Mouse (Mus musculus): Measurements from ENCODE around the gene Lbhd1.

Gene Lbhd1

DNA sequence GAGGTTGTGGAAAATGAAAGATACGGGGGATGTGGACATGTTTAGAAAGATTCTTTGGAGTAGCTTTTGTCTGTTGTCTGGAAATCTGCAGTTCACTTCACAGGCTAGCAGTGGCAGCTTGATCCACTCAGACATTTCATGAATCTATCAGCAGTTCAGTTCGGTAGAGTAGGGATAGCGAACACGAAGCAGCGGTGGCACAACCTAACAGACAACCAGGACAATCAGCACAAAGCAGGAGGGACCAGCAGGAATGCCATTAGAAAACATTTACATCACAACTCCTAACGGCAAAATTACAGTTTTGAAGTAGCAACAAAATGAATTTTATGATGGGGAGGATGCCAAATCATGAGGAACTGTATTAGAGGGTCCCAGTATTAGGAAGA is 36.1 kb downstream of the Lbhd1 start:
- DNase-seq, result no peak

DNA sequence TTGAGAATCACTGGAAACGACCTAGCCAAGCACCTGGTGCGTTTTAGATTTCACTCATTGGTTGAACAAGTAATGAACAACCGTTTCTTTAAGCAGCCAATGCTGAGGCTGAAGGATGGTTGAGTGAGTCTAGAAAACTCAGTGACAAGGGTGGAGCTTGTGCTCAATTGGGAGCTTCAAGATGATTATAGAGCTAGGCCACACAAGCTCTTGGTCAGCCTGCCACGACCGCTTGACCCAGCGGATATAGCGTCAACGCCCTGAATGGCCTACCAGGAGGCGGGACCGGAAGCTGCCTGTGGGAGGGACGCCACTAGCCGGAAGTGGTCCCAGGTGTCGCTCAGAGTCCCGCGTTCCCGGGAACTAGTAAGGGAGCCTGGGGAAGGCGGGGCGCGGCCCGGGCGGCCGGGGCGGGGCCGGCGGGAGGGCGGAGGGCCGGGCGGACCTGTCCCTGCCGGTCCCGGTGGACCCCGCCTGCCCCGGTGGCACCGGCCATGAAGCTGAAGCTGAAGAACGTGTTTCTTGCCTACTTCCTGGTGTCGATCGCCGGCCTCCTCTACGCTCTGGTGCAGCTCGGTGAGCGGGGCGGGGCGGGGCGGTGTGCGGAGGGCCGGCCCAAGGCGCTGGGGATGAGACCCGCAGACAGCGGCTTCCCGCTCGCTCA is 36.7 kb downstream of the Lbhd1 start, which contains the start of gene B3gat3:
Gene B3gat3, plus strand, starts transcription at position 302 of the 664 bp plus-strand sequence.
- peak; percentile 98 for DNase-seq

DNA sequence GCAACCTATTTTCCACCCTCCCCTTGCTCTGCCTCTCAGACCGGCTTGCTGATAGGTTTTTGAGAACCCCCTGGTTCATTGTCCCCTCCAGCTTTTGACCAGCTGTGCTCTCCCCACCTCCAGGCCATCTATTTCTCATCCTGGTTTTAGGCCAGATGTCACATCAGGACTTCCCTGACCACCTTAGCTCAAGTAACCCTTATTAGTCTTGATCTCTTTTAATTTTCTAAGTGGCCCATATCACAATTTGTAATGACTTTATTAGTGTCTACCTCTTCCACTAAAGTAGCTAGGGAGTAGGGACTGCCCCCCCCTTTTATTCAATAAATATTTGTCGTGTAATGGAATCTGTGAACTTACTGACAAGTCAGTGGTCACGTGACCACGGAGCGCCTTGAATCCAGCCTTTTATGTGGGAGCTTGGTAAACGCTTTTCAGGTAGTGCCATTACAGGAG is 37.3 kb downstream of the Lbhd1 start:
- DNase-seq, result peak; percentile 53

DNA sequence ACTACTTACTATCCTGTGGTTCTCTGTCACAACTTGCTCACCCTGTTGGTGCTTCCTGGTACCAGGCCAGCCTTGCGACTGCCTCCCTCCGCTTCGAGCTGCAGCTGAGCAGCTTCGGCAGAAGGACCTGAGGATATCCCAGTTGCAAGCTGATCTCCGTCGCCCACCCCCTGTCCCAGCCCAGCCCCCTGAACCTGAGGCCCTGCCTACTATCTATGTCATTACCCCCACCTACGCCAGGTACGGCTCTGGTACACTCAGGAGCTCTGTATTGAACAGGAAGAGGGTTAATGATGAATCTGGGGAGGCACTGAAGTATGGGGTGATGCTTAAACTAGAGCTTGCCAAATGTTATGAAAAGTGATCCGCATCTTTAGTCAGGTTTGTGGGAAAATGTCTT is 38.2 kb downstream of the Lbhd1 start:
- no peak for DNase-seq

DNA sequence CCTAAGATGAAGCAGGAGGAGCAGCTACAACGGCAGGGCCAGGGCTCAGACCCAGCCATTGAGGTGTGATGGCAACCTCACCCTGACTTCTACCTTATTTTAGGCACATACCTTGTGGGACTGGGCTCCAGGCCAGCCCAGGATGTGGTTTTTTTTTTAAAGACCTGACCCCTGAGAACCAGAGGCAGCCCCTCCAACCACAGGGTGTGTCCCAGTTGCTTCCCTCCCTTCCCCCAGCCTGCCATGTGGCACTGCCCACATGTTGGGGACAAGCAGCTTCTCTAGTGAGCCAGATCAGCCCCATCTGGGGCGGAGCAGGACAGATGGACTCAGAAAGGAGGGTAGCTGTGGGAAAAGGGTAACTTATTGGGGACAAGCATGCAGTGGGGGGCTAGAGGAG is 43.2 kb downstream of the Lbhd1 start:
- no peak for DNase-seq

DNA sequence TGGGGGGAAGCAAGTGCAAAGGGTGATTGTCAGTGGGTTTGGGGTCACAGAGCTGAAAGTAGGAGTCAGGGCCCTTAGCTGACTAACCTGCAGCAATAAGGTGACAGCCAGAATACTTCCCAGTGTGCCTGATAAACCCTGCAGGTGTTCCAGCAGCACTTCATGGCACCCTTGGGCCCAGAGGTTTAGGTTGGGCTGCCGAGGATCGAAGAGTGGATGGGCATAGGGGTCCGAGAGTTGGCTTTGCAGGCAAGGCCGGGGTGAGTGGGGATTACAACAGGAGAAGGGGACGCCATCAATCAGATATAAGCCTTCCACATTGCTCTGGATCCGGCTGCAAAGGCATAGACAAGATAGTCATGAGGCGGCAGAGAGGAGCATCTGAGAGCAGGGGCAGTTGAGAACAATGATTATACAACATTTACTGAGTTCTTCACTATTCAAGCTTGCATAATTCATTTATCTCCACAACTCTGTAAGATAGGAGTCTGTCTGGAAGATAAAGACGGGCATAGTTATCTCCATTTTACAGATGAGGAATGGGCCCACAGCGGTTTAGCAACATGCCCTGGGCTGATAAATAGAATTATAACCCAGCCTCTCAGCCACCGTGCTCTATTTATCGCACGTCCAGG is 44.5 kb downstream of the Lbhd1 start:
- no peak for DNase-seq

DNA sequence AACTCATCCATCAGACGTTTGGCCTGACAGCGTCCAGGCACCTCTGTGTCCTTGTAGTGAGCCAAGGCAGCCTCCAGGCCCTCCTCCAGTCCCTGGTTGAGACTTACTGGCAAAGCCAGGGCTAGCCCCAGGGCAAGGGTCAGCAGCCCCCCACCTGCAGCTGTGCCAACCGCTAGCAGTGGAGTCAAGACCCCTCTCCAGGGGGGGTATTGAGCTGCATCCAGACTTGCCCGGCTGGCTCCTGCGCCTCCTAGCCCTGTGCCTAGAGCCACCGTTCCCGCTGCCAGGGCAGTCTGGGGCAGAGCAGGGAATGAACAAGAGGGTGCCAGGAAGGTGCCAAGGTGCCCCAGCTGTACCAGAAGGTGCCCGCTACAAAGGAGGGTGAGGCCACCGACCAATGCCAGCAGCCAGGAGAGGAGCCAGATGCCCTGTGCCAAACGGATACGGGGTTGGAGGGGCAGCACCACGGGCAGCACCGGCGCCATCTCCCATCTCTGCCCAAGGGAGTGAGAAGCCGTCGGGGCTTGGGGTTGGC is 45.2 kb downstream of the Lbhd1 start:
- DNase-seq, result no peak

DNA sequence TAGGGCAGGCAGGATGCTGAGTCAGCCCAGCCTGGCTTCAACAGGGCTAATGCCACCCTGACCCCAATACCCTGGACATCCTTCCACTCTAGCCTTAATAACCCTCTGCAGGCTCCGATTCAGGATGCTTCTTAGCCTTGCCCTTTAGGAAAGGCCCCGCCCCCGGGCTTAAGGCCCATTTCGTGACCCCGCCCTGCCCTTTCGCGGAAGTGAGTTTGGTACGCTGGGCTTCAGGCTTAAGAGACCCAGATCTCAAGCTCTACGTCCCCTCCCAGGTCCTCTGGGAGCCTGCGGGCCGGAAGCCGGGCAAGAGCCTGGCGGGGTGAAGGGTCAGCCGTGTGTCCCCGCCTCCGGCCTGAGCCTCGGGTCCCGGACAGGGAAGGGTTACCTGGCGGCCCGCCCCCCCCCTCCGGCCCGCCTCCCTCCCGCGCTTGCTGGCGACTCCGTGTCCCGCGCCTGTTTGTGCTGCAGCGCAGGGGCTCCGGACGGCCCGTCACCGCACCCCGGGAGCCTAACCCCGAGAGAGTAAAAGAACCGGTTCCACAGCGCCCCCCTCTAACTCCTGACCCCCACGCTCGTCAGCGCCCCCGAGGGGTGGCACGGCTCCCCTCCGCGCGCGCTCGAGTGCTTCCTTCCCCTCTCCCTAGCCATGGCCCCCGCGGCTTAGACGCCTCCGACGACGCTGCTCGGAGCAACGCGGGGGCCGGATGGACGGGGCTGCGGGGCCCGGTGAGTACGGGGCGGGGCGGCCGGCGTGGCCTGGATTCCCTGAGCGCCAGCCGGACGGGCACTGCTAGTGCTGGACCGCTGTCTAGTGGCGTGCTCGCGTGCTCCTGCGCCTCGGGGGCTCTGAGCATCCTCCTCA is 45.9 kb downstream of the Lbhd1 start, which contains the start of the genes Rom1 and Eml3:
Gene Rom1, minus strand, starts transcription at position 133 of the 865 bp plus-strand sequence.
Gene Eml3, plus strand, starts transcription at position 329 of the 865 bp plus-strand sequence.
- DNase-seq, result peak; percentile 96

DNA sequence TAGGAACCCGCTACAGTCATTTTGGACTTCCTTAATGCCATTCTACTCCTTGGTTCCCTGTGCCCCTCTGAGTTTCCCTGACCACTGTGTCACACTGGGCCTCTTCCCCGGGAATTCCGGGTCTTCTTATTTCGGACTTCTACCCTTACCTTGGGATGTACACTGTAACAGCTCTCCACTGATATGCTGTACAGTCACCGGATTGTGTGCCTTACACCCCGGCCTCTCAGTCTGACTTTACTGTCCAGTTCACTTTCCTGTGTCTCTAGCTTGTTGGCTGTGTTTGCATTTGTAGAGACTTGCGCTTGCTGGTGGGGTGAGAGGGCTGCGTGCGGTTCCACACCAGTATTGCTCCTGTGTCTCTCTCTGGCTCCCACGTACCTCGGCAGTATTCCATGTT is 46.6 kb downstream of the Lbhd1 start:
- no peak for DNase-seq

DNA sequence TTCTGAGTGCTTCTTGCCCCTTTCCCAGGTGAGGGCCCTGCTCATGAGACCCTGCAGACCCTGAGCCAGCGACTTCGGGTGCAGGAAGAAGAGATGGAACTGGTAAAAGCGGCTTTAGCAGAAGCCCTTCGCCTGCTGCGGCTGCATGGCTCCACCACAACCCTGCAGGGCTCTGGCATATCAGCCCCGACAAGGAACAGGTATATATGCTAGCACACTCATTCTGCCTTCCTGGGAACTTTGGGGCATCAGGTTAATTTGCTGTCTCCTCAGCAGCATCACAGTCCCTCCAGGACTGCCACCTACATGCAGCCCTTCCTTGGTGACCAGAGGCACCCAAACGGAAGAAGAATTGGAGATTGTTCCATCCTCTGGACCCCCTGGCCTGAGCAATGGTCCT is 47.2 kb downstream of the Lbhd1 start:
- DNase-seq, result no peak

DNA sequence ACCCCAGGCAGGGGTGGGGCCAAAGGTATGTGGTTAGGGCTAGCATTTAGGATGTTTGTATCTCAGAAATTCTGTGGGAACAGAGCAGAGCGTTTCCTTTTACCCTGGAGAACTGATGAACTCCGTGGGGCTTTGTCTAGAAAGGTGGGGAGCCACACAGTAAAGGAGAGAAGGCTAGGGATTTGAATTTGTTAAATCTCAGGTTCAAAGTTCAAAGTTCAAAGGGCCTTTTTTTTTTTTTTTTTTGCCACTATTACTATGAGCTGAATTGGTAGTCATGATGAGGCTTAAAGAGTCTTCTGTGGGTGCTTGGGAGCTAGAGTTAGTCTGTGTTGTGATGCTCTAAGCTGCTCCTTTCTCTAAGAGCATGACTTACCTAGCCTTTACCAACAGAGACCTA is 53.2 kb downstream of the Lbhd1 start:
- DNase-seq, result no peak

DNA sequence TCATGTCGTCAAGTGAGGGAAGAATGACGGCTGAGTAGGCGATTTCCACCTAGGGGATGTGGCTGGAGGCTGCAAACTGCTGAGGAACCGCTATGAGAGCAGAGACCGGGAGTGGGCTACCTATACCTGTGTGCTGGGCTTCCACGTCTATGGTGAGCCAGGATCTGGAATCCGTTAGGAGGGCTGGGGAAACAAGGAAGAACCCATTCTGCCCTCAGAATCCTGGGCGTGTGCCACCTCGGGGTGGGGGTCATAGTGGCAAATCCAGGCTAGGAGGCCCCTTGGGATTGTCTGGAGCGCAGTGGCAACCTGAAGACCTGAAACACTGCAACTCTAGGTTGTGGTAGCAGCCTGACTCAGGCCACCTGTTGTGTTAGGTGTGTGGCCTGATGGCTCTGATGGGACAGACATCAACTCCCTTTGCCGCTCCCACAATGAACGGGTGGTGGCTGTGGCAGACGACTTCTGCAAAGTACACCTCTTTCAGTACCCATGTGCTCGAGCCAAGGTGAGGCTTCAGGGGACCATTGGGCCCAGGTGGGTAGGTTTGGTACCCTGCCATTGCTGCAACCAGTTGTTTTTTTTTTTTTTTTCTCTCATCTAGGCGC is 57.1 kb downstream of the Lbhd1 start:
- no peak for DNase-seq

DNA sequence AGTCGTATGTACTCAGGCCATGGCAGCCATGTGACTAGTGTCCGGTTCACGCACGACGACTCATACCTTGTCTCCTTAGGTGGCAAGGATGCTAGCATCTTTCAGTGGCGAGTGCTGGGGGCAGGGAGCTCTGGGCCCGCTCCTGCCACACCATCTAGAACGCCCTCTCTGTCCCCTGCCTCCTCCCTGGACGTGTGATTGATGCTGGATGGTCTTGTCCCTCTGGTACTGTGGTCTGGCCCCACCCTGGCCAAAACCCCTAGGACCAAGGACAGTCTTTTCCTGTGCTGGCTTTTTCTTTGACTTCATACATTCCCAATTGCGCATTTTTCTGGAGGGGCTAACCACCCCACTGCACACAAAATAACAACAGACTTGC is 57.6 kb downstream of the Lbhd1 start:
- no peak for DNase-seq

DNA sequence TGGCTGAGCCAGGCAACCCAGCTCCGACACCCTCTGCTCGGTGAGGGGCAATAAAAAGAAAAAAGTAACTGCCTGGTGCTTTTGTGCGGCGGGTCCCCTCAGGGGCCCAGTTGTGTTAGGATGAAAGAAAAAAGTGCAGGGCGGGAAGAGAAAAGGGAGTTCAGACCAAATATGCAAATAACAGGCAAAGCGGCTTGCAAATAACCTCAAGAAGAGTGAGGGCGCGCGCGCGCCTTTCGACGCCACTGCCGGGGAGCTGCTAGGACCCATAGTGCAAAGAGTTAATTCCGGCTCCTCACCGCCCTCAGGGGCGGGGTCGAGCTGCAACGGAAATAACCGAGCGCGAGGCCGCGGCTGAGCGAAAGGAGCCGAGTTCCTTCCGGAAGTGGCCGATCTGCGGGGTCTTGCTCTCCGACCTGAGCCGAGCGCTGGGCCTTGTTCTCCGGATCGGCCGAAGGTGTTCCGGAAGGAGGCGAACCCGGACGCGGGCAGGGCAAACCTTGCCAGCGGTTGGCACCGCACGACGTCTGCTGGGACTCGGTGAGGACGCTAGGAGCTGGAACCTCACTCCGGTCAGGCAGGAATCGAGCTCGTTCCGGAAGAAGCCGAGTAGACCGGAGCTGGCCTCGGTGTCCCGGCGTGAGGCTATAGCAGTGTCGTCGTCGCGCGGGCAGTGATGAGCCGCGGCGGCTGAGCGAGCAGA is 58.1 kb downstream of the Lbhd1 start, which contains the start of gene Mta2:
Gene Mta2, plus strand, starts transcription at position 361 of the 703 bp plus-strand sequence.
- DNase-seq, result peak; percentile 96
